Mouse (Mus musculus): ENCODE measurements around the gene Nos1. TPM values are rescaled to one million over a fixed set of nuclear protein-coding genes. Genes with fewer than 3 reads are reported as not detected.

Nos1 gene
- polyA plus RNA-seq, 1 experiment, result 0.06 TPM

- Histone ChIP-seq H3K4me1 (no peaks in the 10 kb centered on the region), H3K4me3 (replicated peaks) (no peak overlapping the region), H3K27me3 (replicated peaks) (peaks cover 35% of the 10 kb centered on the region), H3K36me3 (replicated peaks; ENCODE audit: low read length) (no peaks in the 10 kb centered on the region), H3K9me3 (peaks cover 4% of the 10 kb centered on the region)
- TF ChIP-seq FLI1 (IDR thresholded peaks at IDR 0.05; ENCODE audit: low read length) (no peak), GATA1 (IDR thresholded peaks at IDR 0.05; ENCODE audit: borderline replicate concordance, low read length) (no peak)
These were observed 56.1 kb downstream of the Nos1 start for GRCm38 (mm10) chr5:117836930-117837329.

- no peaks in the 10 kb centered on the region for H3K4me1 ChIP-seq
- peaks cover 4% of the 10 kb centered on the region for H3K9me3 ChIP-seq
- no peaks in the 10 kb centered on the region for H3K36me3 ChIP-seq (replicated peaks; ENCODE audit: low read length)
- peaks cover 43% of the 10 kb centered on the region for H3K27me3 ChIP-seq (replicated peaks)
- no peak for TF ChIP-seq GATA1 (IDR thresholded peaks at IDR 0.05; ENCODE audit: borderline replicate concordance, low read length)
- TF ChIP-seq FLI1 (IDR thresholded peaks at IDR 0.05; ENCODE audit: low read length), result no peak
- H3K4me3 ChIP-seq (replicated peaks), result no peak overlapping the region
These were observed 56.9 kb downstream of the Nos1 start for GRCm38 (mm10) chr5:117837731-117838130.

GRCm38 (mm10) chr5:117839501-117839900, 58.7 kb downstream of the Nos1 start:
- Histone ChIP-seq H3K9me3 (peaks cover 2% of the 10 kb centered on the region; the same call in 1 of the 2 replicates), H3K4me1 (no peaks in the 10 kb centered on the region), H3K4me3 (replicated peaks) (no peak overlapping the region), H3K36me3 (replicated peaks; ENCODE audit: low read length) (no peaks in the 10 kb centered on the region), H3K27me3 (replicated peaks) (peaks cover 52% of the 10 kb centered on the region)
- no peak for TF ChIP-seq GATA1 (IDR thresholded peaks at IDR 0.05; ENCODE audit: borderline replicate concordance, low read length)
- no peak for TF ChIP-seq FLI1 (IDR thresholded peaks at IDR 0.05; ENCODE audit: low read length)

- Histone ChIP-seq H3K27me3 (replicated peaks) (peaks cover 52% of the 10 kb centered on the region), H3K4me3 (replicated peaks) (no peak overlapping the region), H3K36me3 (replicated peaks; ENCODE audit: low read length) (no peaks in the 10 kb centered on the region), H3K9me3 (no peaks in the 10 kb centered on the region), H3K4me1 (no peaks in the 10 kb centered on the region)
- TF ChIP-seq FLI1 (IDR thresholded peaks at IDR 0.05; ENCODE audit: low read length) (no peak), GATA1 (IDR thresholded peaks at IDR 0.05; ENCODE audit: borderline replicate concordance, low read length) (no peak)
These were observed 59.4 kb downstream of the Nos1 start for GRCm38 (mm10) chr5:117840203-117840602.

GRCm38 (mm10) chr5:117840988-117841387, 60.2 kb downstream of the Nos1 start:
- peaks cover 52% of the 10 kb centered on the region for H3K27me3 ChIP-seq (replicated peaks)
- H3K4me1 ChIP-seq, result no peaks in the 10 kb centered on the region
- no peaks in the 10 kb centered on the region for H3K36me3 ChIP-seq (replicated peaks; ENCODE audit: low read length)
- no peaks in the 10 kb centered on the region for H3K9me3 ChIP-seq
- no peak for TF ChIP-seq GATA1 (IDR thresholded peaks at IDR 0.05; ENCODE audit: borderline replicate concordance, low read length)
- no peak for TF ChIP-seq FLI1 (IDR thresholded peaks at IDR 0.05; ENCODE audit: low read length)
- H3K4me3 ChIP-seq (replicated peaks), result no peak overlapping the region

GRCm38 (mm10) chr5:117841651-117842347, 61.0 kb downstream of the Nos1 start:
- no peaks in the 10 kb centered on the region for H3K9me3 ChIP-seq
- no peaks in the 10 kb centered on the region for H3K36me3 ChIP-seq (replicated peaks; ENCODE audit: low read length)
- H3K4me1 ChIP-seq, result no peaks in the 10 kb centered on the region
- TF ChIP-seq FLI1 (IDR thresholded peaks at IDR 0.05; ENCODE audit: low read length) (no peak), GATA1 (IDR thresholded peaks at IDR 0.05; ENCODE audit: borderline replicate concordance, low read length) (no peak)
- peaks cover 52% of the 10 kb centered on the region for H3K27me3 ChIP-seq (replicated peaks)
- no peak overlapping the region for H3K4me3 ChIP-seq (replicated peaks)

- peaks cover 48% of the 10 kb centered on the region for H3K27me3 ChIP-seq (replicated peaks)
- no peaks in the 10 kb centered on the region for H3K9me3 ChIP-seq
- H3K36me3 ChIP-seq (replicated peaks; ENCODE audit: low read length), result no peaks in the 10 kb centered on the region
- H3K4me1 ChIP-seq, result no peaks in the 10 kb centered on the region
- TF ChIP-seq FLI1 (IDR thresholded peaks at IDR 0.05; ENCODE audit: low read length) (no peak), GATA1 (IDR thresholded peaks at IDR 0.05; ENCODE audit: borderline replicate concordance, low read length) (no peak)
- no peak overlapping the region for H3K4me3 ChIP-seq (replicated peaks)
These were observed 61.9 kb downstream of the Nos1 start for GRCm38 (mm10) chr5:117842699-117843098.

GRCm38 (mm10) chr5:117844611-117845010, 63.8 kb downstream of the Nos1 start:
- no peaks in the 10 kb centered on the region for H3K9me3 ChIP-seq
- H3K27me3 ChIP-seq (replicated peaks), result peaks cover 35% of the 10 kb centered on the region
- TF ChIP-seq FLI1 (IDR thresholded peaks at IDR 0.05; ENCODE audit: low read length) (no peak), GATA1 (IDR thresholded peaks at IDR 0.05; ENCODE audit: borderline replicate concordance, low read length) (no peak)
- H3K36me3 ChIP-seq (replicated peaks; ENCODE audit: low read length), result no peaks in the 10 kb centered on the region
- H3K4me3 ChIP-seq (replicated peaks), result no peak overlapping the region
- H3K4me1 ChIP-seq, result no peaks in the 10 kb centered on the region

GRCm38 (mm10) chr5:117850474-117850873, 69.6 kb downstream of the Nos1 start:
- H3K4me3 ChIP-seq (replicated peaks), result no peak overlapping the region
- H3K27me3 ChIP-seq (replicated peaks), result peaks cover 5% of the 10 kb centered on the region
- no peaks in the 10 kb centered on the region for H3K9me3 ChIP-seq
- H3K36me3 ChIP-seq (replicated peaks; ENCODE audit: low read length), result no peaks in the 10 kb centered on the region
- TF ChIP-seq FLI1 (IDR thresholded peaks at IDR 0.05; ENCODE audit: low read length), result no peak
- TF ChIP-seq GATA1 (IDR thresholded peaks at IDR 0.05; ENCODE audit: borderline replicate concordance, low read length), result no peak
- H3K4me1 ChIP-seq, result no peaks in the 10 kb centered on the region

GRCm38 (mm10) chr5:117853741-117854140, 72.9 kb downstream of the Nos1 start:
- TF ChIP-seq FLI1 (IDR thresholded peaks at IDR 0.05; ENCODE audit: low read length) (no peak), GATA1 (IDR thresholded peaks at IDR 0.05; ENCODE audit: borderline replicate concordance, low read length) (no peak)
- H3K4me1 ChIP-seq, result no peaks in the 10 kb centered on the region
- H3K36me3 ChIP-seq (replicated peaks; ENCODE audit: low read length), result no peaks in the 10 kb centered on the region
- no peak overlapping the region for H3K4me3 ChIP-seq (replicated peaks)
- H3K27me3 ChIP-seq (replicated peaks), result peaks cover 5% of the 10 kb centered on the region
- H3K9me3 ChIP-seq, result no peaks in the 10 kb centered on the region

Measured in megakaryocyte, embryonic 14.5 days (primary cell).